Mouse (Mus musculus) spleen, postnatal 4 days (tissue): Measurements from ENCODE around the gene Scn1b.

ENCODE experiments used
- DNase-seq, 2 experiments: peaks; one replicate each; pipeline ENCODE4 v3.0.0; 2022; ENCODE audit warnings: low spot score in 2 of 2

Scn1b gene

GRCm38 (mm10) chr7:31126851-31127724, at the start of gene Scn1b:
Gene Scn1b (minus strand): TSS chr7:31127003.
- DNase-seq = no peak

DNA sequence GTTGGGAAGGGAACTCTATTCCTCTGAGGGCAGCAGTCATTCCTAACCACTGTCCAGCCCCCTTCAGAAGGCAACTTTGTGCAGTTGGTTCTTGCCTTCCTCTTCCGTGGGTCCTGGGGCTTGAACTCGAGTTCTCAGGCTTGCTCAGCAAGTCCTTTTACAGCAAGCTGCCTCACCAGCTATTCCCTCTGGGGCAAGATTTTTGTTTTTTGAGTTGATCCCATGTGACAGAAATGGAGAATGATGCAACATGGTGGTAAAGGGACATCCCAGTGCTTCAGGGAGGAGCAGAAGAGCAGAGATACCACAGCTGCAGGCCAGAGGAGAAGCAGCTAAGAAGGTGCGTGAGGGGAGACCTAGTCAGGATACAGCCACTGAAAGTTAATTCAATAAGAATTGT, 48.3 kb upstream of the Scn1b start:
- DNase-seq = no peak

- DNase-seq = no peak
These were observed 47.7 kb upstream of the Scn1b start for GRCm38 (mm10) chr7:31174466-31174865.

- DNase-seq = peak; percentile 47 to 74
These were observed 45.4 kb upstream of the Scn1b start for GRCm38 (mm10) chr7:31172238-31172637.

- DNase-seq = no peak
These were observed 43.7 kb upstream of the Scn1b start for GRCm38 (mm10) chr7:31170520-31170919.

- DNase-seq = no peak
These were observed 41.6 kb upstream of the Scn1b start for GRCm38 (mm10) chr7:31168412-31168811.

- no peak for DNase-seq
These were observed 37.9 kb upstream of the Scn1b start for GRCm38 (mm10) chr7:31164748-31165147.

DNA sequence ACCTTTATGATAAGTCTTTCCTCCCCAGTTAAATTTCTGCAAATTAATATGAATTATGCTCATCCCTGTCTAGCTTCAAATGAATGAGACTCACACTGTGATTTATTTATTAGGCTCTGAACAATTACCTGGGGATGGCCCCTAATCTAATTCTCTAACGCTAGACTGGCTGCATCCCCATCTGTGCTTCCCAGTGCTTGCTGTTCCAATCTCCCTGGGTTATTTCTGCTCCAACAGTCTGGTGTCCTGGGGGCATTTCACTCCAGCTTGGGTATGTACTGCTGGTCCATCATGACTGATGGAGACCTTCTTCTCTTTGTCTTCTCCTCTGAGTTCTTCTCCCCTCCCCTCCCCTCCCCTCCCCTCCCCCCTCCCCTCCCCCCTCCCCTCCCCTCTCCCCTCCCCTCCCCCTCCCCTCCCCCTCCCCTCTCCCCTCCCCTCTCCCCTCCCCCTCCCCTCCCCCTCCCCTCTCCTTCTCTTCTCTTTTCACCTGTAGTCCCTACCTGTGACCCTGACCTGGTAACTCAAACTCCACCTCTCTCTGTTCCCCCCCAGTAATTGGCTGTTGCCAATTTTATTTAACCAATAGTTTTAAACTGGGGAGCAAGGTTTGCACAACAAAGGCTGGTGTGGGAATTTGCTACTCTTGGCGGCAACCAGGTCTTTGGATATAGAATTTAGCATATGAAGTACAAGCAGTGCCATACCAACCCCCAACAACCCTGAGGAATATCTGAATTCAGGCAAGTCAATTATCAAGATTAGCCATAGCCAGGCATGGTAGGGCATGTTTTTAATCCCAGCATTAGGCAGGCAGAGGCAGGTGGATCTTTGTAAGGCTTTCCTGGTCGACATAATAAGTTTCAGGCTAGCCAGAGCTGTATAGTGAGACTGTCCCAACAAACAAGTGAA, 37.1 kb upstream of the Scn1b start:
- DNase-seq = no peak

GRCm38 (mm10) chr7:31162324-31162723, 35.5 kb upstream of the Scn1b start:
- no peak for DNase-seq

DNA sequence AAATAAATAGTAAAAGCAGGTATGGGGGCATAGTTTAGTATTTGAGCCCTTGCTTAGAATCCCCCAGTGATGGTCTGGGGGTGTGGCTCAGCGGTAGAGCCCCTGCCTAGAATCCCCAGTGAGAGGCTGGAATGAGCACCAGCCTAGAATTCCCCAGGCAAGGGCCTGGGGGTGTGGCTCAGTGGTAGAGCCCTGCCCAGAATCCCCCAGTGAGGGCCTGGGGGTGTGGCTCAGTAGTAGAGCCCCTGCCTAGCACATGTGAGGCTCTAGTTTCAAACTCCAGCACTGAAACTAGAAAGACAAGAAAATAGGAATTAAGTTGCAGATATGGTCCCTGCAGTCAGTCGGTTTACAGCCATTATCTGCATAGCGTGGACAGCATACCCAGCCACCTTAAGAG, 35.0 kb upstream of the Scn1b start:
- no peak for DNase-seq

DNA sequence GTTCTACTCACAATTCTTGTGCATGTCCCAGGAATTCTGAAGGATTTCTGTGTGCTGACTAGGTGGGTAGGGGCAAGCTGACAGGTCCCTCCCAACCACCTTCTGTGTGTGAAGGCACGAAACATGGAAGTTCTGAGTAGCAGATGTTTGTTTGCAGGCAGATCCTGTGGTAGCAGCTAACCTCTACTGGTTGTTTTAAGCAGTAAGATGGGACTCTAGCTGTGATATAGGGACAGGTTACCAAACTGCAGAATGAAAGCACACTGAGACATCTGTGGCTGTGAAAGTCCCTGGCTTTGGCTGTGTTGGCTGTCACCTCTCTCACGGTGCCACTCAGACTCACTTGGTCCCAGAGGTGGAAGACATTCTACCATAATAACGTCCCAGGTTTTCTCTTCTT, 34.4 kb upstream of the Scn1b start:
- DNase-seq = no peak

GRCm38 (mm10) chr7:31160763-31161162, 34.0 kb upstream of the Scn1b start:
- no peak for DNase-seq

DNA sequence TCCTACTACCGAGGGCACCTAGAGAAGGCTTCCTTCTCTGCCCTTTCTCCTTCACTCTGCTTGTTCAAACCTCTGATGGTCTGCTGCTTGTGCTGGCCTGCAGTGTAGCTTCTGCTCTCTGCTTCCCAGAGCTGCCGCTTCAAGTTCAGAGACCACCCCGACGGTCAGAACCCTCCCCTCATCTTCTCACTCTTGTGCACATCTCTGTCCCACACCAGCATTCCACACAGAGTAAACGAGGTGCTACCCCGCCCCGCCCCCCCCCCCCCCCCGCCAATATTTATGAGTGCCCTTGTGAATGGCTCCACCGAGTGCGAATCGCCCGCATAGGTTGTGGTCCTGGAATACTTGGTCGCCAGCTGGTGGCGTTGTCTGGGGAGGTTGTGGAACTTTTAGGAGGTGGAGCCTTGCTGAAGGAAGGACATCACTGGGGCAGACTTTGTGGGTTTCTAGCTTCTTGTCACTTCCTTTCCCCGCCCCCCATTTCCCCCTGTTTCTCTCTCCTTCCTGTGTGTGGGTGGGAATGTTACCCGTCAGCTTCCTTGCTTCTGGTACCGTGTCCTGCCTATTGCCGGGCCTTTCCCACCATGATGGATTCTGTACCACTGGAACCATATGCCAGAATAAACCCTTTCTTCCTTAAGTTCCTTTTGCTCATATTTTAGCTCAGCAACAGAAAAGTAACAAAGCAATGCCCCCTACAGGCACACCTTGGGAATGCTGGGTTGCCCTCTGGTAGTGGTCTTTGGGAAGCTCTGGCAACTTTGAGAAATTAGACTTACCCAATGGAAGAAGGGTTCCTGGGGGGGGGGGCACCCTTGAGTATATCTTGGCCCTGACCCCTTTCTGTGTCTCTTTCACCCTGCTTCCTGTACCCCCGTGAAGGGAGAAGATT, 29.5 kb upstream of the Scn1b start:
- peak in 1 of 2 experiments; percentile 48 for DNase-seq

DNA sequence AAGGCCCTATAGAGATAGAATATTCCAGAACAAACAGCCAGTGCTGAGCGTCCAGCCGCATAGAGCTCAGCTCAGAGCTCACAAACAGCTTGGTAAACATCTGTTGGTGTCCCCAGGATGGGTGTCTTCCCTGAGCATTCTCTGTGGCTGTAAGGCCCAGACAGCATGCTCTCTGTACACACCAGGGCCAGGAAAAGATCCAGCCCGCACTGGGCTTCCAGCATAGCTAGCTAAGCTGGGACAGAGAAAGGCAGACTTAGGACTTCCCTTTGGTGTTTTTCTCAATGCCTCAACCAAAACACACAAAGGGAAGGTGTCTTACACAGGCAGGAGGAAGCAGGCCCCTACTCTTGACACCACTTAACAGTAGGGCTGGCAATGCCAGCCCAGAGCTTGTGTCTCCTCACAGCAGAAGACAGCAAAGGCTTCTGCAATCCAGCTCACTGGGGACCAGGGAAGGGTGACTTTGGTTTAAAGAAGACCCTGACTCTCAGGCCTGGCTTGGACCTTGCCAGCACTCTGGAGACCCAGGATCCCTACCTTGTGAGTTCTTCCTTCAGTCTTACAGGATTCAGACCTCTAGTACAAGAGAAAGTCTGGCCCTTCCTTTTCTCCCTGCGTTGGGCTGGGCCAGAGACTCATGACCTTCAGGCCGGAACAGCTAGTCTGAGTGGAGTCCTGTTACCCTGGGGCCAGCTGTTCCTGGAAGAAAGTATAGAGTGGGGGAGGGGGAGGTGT, 28.7 kb upstream of the Scn1b start, which contains the start of gene Gramd1a:
Gene Gramd1a, minus strand, starts transcription at position 601 of the 738 bp plus-strand sequence.
- DNase-seq = no peak

DNA sequence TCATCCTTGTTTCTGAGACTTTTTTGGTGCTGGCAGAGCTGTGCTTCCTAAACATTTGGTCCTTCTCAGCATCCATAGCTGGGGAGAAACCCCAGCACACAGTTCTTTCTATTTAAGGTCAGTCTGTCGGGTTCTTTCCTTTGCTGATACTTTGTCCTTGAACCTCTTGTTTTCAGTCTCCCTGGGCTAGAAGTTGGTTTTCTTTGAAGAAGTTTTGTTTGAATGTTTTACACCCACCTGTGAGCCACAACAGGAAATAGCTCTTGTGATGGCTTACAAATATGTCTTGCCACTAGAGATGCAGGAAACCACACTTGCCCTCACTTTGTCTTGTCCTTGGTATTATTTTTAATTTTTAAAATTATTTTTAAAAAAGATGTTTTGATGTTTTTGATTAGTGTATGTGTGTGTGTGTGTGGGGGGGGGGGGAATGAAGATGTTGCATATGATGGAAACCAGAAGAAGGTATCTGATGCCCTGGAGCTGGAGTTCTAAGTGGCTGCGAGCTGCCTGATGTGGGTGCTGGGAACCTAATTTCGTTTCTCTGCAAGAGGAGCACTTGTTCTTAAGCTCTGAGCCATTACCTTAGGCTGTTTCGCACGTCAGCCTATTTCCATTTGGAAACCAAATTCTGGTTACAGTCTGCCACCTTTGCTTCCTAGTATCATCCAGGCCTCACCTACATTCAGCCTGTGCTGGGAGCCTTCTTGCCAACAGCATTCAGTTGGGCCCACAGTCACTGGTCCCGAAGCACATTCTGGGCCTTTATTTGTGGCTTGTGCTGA, 26.9 kb upstream of the Scn1b start:
- DNase-seq = no peak

DNA sequence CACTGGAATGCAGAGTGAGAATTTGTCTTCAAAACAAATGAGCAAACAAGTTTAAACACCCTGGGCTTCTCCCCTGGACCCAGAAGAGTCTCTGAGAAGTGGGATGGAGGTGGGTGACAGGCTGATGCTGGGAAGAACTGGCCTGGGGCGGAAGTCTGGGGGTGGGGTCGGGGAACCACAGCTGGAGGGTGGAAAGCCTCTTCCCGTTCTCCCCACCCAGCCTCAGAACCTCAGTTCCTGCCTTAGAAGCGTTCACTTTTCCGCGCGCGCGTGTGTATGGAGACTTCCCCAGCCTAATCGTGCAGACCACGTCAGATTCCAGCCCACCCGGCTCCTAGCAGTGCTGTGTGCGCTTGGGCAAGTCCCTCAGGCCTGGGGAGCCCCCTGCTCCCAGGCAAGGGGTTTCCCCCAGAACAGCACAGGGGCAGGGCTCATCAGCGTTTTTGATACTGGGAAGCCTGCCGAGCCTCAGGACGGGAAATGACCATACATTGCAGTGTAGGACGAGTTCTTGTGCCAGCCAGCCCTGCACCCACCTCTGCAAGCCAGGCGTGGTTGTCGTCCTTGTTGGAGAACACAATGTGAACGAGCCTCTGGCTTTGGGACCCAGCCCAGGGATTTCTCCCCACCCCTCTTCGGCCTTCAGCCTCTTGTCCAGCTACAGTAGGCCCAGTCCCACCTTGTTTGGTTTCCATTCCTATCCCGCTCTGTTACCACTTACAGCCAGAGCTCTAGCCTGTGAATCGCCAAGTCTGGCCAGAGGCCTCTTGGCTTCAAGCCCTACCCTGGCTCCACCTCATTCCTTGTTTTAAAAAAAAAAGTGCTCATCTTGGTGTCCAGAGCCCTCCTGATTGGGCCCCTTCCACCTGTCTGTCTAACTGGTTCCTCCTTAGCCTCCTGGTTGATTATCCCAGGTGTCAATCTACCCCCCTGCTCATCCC, 24.8 kb upstream of the Scn1b start:
- DNase-seq = peak; percentile 46 to 79

DNA sequence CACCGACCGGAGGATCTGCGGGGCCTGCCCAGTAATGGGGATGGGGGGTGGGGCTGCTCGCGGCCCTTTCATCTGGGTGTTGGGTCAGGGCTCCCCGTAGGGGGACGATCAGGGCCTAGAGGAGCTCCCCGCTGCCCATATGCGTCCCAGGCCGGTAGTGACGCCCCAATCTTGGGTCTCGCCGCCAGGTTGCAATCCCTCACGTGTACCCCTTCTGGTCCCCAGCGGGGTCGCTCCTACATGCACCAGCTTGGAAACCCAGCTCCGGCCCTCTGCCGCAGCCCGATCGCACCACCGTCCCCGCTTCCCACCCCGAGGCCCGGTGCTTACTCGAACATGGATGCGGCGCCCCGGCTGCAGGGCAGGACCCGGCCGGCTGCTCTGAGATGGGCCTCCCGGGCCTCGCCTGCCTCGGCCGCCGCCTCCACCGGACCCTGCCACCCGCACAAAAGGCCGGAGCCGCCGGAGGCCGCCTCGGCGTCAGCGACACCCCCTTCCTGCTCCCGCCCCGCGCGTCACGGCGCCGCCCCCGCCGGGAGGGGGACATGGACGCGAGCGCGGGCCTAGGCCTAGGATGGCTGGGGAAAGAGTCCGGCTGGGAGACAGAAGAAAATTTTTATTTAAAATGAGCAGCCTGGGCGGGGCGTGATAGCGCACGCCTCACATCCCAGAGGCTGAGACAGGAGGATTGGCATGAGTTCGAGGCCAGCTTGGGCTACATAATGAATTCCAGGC, 23.9 kb upstream of the Scn1b start:
- DNase-seq = peak; percentile 80 to 89
